Mouse (Mus musculus) neutrophil, adult 59 days (primary cell): Measurements from ENCODE around the gene Avpr2. TPM values are rescaled to one million over a fixed set of nuclear protein-coding genes. Genes with fewer than 3 reads are reported as not detected.

ENCODE experiments used
- total RNA-seq, 2 experiments: library from RNA; stranded (reverse); gene quantifications; 1 replicate in 1 of 2; 2 replicates in 1 of 2; pipeline ENCODE4 v1.2.4; 2023

Avpr2 gene
- under 1 TPM in 1 of 2 experiments, not detected in 1; 0.20 TPM for total RNA-seq

GRCm38 (mm10) chrX:73891551-73892152, at the start of gene Avpr2:
Avpr2 (plus strand) TSS chrX:73892102.

GRCm38 (mm10) chrX:73895719-73896118, 3.8 kb downstream of the Avpr2 start, which contains the start of gene L1cam:
L1cam (minus strand) TSS chrX:73896105.

GRCm38 (mm10) chrX:73921823-73922549, 30.1 kb downstream of the Avpr2 start, which contains the start of the genes Arhgap4 and Naa10:
Arhgap4 (minus strand) TSS chrX:73921870.
Naa10 (minus strand) TSS chrX:73921944.

GRCm38 (mm10) chrX:73930402-73931062, 38.6 kb downstream of the Avpr2 start, which contains the start of gene Renbp:
Renbp (minus strand) TSS chrX:73930850.

Other genes with a start within 250 kb of the Avpr2 start
- gene Pnck, start 232.0 kb upstream of the Avpr2 start, total RNA-seq, result not detected
- gene Slc6a8, start 219.0 kb upstream of the Avpr2 start, total RNA-seq, result under 1 TPM; 0.22 to 0.57 TPM
- 10 to 100 TPM; 83.3 to 89.0 TPM for gene Bcap31, start 175.9 kb upstream of the Avpr2 start, total RNA-seq
- gene Abcd1, start 175.5 kb upstream of the Avpr2 start, total RNA-seq, result 10 to 100 TPM; 83.3 to 92.9 TPM
- under 1 TPM; 0.44 to 0.60 TPM for gene Plxnb3, start 135.0 kb upstream of the Avpr2 start, total RNA-seq
- gene Srpk3, start 117.7 kb upstream of the Avpr2 start, total RNA-seq, result 1 to 10 TPM in 1 of 2 experiments, under 1 TPM in 1; 0.89 to 1.8 TPM
- 100 to 1,000 TPM in 1 of 2 experiments, 10 to 100 TPM in 1; 89.0 to 105 TPM for gene Idh3g, start 105.2 kb upstream of the Avpr2 start, total RNA-seq
- gene Ssr4, start 105.1 kb upstream of the Avpr2 start, total RNA-seq, result 100 to 1,000 TPM; 128 TPM
- 1 to 10 TPM in 1 of 2 experiments, under 1 TPM in 1; 0.64 to 1.2 TPM for gene Pdzd4, start 67.1 kb upstream of the Avpr2 start, total RNA-seq
- gene L1cam, start 4.0 kb downstream of the Avpr2 start, total RNA-seq, result 10 to 100 TPM; 30.0 to 50.1 TPM
- gene Arhgap4, start 29.8 kb downstream of the Avpr2 start, total RNA-seq, result 100 to 1,000 TPM; 227 to 235 TPM
- 10 to 100 TPM; 38.1 to 42.0 TPM for gene Naa10, start 29.8 kb downstream of the Avpr2 start, total RNA-seq
- gene Renbp, start 38.7 kb downstream of the Avpr2 start, total RNA-seq, result 10 to 100 TPM; 12.2 to 19.8 TPM
- 10 to 100 TPM; 86.7 to 87.3 TPM for gene Hcfc1, start 74.3 kb downstream of the Avpr2 start, total RNA-seq
- gene Irak1, start 131.8 kb downstream of the Avpr2 start, total RNA-seq, result 10 to 100 TPM; 63.0 to 75.4 TPM
- gene Opn1mw, start 235.4 kb downstream of the Avpr2 start, total RNA-seq, result not detected
- 10 to 100 TPM; 24.4 to 25.0 TPM for gene Mecp2, start 243.3 kb downstream of the Avpr2 start, total RNA-seq